Mouse (Mus musculus) skeletal muscle tissue, adult 2 months (tissue): ENCODE measurements around the gene Nckap5l.

Source experiments
- DNase-seq: peaks from one replicate; pipeline ENCODE4 v3.0.0-alpha.2; 2012; ENCODE audit warnings: low read depth, low spot score

Gene Nckap5l

DNA sequence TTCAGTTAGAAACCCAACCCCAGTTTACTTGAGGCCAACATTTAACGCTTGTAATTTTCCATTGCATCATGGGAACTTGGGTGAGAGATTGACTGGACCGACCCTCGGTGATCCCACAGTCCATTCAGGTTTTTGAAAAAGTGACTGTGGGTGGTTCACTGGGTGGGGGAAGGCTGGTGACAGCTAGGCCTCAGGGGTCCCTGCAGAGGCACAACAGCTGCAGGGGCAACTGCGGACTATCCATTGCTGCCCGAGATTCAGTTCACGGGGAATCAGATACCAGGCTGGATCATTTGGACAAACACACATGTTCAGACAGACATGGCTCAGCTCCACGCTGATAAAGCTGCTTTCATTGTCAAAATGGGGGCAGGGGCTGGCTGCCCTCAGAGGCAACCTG, 26.0 kb downstream of the Nckap5l start:
- DNase-seq: no peak

- no peak for DNase-seq
Observed at GRCm38 (mm10) chr15:99431063-99431462, 26.5 kb downstream of the Nckap5l start.

GRCm38 (mm10) chr15:99430394-99430793, 27.2 kb downstream of the Nckap5l start:
- DNase-seq: no peak

DNA sequence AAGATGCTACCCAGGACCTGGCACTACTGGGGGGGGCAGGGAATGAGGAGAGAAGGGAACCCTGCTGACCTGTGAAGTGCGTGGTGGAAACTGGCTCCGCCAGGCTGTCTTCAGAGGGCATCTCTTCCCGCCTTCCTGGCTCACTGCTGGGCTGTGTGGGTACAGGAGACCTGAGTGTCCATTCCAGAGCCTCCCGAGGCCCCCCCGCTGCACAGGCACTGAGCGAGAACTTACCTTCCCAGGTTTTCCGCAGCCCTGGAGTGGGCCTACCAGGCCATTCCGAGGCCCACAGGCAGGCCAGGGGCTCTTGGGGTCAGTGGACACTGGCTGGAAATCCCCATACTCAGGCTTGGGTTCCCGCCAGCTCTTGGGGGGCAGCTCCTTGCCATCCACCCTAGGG, 33.7 kb downstream of the Nckap5l start:
- no peak for DNase-seq

- no peak for DNase-seq
Observed at GRCm38 (mm10) chr15:99423131-99423530, 34.4 kb downstream of the Nckap5l start.

DNA sequence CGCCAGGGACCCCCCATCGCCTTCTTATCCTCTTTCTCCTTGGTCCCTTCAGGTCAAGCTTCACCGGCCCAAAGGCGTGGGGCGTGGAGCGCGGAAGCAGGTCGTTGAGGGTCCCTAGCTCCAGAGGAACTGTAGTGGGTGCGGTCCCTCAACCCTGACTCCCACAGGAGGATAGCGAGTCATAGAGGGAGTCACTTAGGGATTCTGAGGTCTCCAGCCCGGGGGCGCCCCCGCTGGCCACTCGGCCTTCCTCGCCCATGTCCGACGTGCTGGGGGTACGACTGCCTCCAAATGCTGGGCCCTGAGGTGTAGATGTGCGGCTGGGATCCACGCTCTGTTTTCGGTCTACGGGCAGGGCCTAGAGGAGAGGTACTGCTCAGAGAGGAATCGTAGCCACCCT, 35.0 kb downstream of the Nckap5l start:
- DNase-seq: no peak

DNA sequence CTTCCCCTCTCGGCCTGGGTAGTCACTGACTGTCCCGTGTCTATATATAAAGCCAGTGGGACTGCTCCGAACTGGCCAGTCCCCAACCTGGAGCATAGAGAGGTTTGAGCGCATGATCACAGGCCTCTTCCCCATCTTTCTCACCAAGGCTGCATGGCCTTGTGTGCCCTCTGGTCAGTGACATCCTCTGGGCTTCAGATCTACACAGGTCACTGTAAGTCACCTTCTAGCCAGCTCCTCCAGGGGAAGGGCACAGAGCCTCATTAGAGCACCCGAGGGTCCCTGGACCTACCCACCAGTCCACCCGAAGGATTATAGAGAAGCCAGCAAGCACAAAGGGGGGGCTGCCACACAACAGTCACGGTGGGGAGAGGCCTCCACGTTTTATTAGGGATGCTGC, 35.9 kb downstream of the Nckap5l start:
- no peak for DNase-seq

- no peak for DNase-seq
Observed at GRCm38 (mm10) chr15:99421152-99421551, 36.4 kb downstream of the Nckap5l start.

DNA sequence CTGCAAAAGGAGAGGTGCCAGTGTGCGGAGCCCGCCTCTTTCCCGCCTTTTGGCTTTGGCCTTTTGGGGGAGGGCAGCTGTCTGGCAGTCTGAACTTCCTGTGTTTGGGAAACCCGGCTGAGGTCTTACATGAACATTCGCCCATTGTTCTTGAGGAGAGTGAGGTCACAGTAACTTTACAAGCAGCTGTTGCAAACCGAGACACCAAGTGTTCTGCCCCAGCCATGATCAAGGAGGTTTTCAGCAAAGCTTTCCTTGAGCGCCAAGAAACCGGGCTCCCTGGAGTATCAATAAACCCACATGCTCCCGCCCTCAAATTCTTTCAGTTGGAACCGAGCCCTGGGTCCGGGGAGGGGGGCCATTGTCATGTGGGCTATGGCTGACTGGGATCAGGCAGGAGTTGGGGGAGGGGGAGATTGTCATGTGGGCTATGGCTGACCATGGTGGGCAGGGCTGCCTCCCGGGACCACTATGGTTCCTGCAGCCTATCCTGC, 37.0 kb downstream of the Nckap5l start:
- DNase-seq: peak; percentile 79

DNA sequence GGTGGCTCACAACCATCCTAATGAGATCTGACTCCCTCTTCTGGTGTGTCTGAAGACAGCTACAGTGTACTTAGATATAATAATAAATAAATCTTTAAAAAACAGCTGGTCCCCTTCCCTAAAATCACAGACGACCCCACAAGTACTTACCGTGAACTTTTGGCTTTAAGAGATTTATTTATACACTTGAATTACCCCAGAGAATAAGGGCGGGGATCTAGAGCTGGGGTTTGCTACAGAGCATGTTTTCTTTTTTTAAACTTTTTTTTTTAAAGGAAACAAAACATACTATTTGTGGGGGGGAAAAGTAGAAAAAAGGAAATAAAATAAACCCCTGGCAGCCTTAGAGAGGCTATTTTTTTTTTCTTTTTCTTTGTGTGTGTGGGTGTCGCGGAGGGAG, 37.4 kb downstream of the Nckap5l start:
- no peak for DNase-seq

- no peak for DNase-seq
Observed at GRCm38 (mm10) chr15:99417692-99418271, 39.8 kb downstream of the Nckap5l start.

DNA sequence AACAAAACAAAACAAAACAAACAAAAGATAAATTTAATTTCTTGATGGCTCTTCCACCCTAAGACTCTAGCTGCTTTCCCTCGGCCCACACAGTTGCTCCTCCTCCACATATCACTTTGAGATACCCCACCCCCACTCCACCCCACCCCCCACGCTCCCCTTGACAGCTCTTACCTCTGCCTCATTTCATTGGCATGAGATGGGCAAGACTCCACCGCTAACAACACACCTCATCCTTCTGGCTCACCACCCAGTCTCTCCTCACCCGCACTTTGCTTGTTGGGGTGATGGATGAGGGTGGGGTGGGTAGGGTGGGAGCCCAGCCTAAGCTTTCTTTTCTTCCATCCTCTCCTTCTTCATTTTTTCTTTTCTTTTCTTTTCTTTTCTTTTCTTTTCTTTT, 40.6 kb downstream of the Nckap5l start:
- no peak for DNase-seq

DNA sequence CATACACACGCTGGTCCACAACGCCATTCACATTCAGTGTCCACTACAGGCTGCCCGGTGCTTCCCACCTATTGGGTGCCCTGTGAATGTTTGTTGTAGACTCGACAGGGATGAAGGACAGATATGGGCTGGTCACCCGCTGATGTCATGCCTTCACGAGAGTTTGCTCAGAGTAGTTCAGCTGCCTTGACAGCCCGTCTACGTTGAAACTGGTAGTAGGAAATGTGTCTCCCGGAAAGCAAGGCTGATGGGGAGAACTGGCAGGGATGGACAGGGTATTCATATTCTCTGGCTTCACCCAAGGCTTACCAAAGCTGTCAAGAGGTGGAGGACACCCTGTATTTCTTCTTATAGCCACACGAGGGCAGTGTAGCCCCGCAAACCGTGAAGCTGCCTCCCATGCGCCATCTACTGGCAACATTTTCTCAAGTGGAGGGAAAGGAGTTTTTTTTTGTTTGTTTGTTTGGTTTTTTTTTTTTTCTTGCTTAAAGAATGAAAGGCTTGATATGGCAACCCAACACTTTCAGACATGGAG, 41.1 kb downstream of the Nckap5l start:
- peak; percentile 87 for DNase-seq

DNA sequence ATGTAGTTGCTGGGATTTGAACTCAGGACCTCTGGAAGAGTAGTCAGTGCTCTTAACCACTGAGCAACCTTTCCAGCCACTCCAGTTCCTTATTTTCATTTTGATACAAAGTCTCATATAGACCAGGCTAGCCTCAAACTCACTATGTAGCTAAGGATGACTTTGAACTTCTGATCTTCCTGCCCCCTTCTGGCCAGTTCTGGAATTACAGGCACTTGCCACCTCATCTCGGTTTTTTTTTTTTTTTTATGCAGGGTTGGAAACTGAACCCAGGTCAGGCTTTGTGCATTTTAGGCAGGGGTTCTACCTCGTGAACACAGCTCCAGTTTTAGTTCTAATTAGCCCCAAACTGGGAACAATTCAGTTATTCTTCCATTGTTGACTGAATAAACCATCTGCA, 41.8 kb downstream of the Nckap5l start:
- DNase-seq: no peak

DNA sequence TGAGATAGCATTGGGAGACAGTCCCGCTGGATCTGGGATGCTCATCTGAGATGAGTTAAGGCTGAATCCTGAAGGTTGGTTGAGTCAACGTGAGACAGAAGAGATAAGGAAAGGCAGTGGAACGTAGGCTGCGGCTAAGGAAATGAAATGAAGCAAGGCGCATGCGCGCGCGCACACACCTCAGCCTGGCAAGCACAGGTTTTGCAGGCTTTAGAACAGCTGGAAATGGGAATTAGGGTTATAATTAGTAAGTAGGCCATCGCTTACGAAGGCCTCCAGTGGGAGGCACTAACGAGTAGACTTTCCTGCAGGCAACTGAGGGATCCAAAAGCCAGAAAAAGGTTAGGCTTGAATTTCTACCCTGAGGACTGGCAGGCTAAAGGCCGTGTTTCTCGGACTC, 45.8 kb downstream of the Nckap5l start:
- peak; percentile 60 for DNase-seq

DNA sequence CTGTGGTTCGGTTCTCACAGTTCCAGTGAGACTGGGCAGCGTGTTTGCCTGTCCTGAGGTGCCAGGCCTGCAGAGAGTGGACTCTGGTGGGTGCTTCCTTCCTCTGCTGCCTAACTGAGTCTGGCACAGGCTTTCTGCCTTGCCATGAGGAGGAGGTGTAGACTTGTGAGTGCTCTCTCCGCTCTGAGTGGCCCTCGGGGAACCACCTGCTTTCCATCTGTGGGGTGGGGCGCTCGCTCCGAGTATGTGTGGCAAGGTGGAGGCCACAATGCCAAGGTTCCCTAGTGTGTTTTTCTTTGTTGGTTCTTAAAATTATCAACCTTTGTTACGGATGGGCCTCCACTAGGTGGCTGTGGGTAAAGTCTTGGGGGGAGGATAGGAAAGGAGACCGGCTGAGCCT, 48.7 kb downstream of the Nckap5l start:
- DNase-seq: no peak

DNA sequence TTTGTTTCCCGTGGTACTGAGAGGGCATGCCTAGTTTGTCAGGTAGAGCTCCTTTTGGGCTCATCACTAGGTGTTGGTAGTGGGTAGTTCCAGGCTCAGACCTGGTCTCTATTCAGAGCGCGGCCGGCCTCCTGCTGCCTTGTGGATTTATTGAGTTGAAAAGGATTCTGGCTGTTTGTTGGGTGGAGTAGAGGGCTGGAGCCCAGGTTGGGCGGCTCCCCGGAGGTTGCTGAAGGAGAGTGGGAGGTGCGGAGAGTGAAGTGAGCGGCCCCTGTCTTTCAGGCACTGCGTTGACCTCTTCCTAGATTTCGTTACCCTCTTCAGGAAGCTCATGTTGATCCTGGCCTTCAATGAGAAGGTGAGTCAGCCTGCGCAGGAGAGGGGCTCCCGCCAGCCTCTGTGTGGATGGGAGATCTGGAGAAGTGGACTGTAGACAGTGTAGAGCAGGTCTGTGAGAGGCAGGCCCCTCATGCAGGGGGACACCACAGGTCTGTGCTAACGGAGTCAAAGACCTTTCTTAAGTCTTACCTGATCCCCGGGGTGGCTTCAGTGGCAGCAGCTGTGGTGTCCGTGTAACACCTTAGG, 50.5 kb downstream of the Nckap5l start:
- DNase-seq: no peak

GRCm38 (mm10) chr15:99405150-99405549, 52.4 kb downstream of the Nckap5l start:
- DNase-seq: no peak

- DNase-seq: no peak
Observed at GRCm38 (mm10) chr15:99403159-99403889, 54.2 kb downstream of the Nckap5l start.

GRCm38 (mm10) chr15:99400602-99401001, 56.9 kb downstream of the Nckap5l start:
- DNase-seq: no peak

DNA sequence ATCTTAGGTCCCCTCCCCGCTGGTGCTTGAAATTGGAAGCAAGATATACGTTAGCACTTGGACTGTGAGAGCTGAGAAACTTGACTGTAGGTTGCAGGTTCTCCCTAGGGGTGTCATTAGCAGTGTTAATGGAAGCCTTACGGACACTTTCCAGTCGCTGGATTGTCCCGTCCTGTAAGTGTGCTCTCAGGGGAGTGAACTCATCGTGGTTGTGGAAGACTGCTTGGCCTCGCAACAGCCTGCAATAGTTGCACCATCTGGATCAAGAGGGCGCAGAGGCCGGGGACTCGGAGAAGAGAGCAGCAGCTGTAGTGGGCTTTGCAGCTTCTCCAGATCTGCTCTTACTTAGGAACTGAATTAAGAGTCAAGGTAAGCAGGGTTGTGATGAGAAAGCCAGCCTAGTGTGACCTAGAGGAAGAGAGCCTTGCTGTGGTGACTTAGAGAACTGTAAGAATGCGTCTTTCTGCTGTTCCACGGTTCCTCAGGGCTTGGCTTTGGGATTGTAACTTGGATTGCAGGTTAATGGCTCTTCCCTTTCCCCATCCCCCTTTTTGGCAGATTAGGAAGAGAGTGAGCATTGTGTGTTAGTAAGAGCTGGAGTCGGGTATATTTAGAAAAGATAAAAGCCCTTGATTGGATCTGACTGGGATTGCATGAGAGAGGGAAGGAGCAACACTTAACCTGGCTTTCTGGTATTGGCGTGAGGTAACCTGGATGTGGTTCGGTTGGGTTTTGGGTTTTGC, 57.9 kb downstream of the Nckap5l start:
- DNase-seq: no peak

DNA sequence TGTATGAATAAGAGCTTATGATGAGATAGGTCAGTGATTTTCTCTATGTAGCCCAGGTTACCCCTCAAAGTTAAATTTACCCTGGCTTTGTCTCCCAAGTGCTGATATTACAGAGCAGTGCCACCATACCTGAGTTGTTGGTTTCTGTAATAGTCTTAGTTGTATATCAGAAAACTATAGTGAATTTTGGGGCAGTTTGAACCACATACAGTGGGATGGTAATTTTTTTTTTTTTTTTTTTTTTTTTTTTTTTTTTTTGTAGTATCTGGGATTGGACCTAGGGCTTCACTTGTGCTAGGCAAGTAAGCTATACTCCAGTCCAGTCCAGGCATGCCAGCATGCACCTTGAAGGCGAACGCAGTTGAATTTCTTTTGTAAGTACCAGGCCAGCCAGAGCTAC, 59.9 kb downstream of the Nckap5l start:
- DNase-seq: no peak
